Mouse (Mus musculus): Measurements from ENCODE around the gene Syt14. TPM values are rescaled to one million over a fixed set of nuclear protein-coding genes. Genes with fewer than 3 reads are reported as not detected.
A peak's percentile ranks its signal among the peaks of the same experiment; 100 is the strongest.

The Syt14 gene
- total and polyA plus RNA-seq, 3 experiments = 1.8 to 2.4 TPM; not detected in 1

DNA sequence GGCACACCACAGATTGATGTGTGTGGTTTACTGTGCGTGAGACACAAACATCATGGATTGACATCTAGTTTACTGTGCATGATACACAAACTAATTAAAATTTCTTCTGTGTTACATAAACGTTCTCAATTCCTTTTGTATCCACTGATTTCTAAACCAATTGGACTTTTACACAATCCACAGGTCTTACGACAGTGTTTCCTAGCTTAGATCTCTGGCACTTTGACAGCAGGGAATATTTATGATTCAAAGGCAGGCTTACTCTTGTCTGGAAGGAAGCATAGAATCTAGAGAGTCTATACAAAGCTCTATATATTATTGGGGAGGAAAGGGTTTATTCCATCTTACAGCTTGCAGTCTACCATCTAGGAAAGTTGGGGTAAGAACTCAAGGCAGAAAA lies 171.1 kb downstream of the Syt14 start:
- no peaks in the 10 kb centered on the region for H3K9me3 ChIP-seq (replicated peaks; ENCODE audit: insufficient read depth, low read length)
- TF ChIP-seq MXI1 (IDR thresholded peaks at IDR 0.05; ENCODE audit: low read depth, low read length) = no peak
- no peak for TF ChIP-seq JUND (IDR thresholded peaks at IDR 0.05; ENCODE audit: low read depth, low read length)
- TF ChIP-seq POLR2AphosphoS2 (IDR thresholded peaks at IDR 0.05; ENCODE audit: low read length) = no peak
- no peak for TF ChIP-seq TCF12 (IDR thresholded peaks at IDR 0.05; ENCODE audit: low read depth, low read length)
- no peak for TF ChIP-seq TAL1 (IDR thresholded peaks at IDR 0.05; ENCODE audit: low read length)
- no peak for TF ChIP-seq GATA1 (IDR thresholded peaks at IDR 0.05; ENCODE audit: low read depth, low read length)
- no peak for TF ChIP-seq KAT2A (conservative IDR thresholded peaks at IDR 0.05; ENCODE audit: low read depth, low read length)
- no peak for TF ChIP-seq POLR2A (IDR thresholded peaks at IDR 0.05; ENCODE audit: control insufficient read depth in 1 of 2, insufficient read depth in 1 of 2, low read depth in 1 of 2, low read length in 2 of 2, poor library complexity in 1 of 2)
- no peak for TF ChIP-seq CHD1 (IDR thresholded peaks at IDR 0.05; ENCODE audit: low read depth, low read length)
- no peak for TF ChIP-seq MYB (IDR thresholded peaks at IDR 0.05; ENCODE audit: low read depth, low read length)
- TF ChIP-seq GABPA (IDR thresholded peaks at IDR 0.05; ENCODE audit: low read depth, low read length) = no peak
- TF ChIP-seq ZMIZ1 (IDR thresholded peaks at IDR 0.05; ENCODE audit: low read depth, low read length) = no peak
- H3K36me3 ChIP-seq (ENCODE audit: control insufficient read depth in 1 of 2, insufficient read depth in 2 of 2, low read length in 2 of 2) = no peaks in the 10 kb centered on the region
- H3K4me3 ChIP-seq (ENCODE audit: control insufficient read depth in 1 of 2, insufficient read depth in 1 of 2, low read depth in 2 of 2, low read length in 2 of 2) = no peak overlapping the region
- no peak overlapping the region for H3K9ac ChIP-seq (ENCODE audit: control insufficient read depth, low read depth, low read length, poor library complexity, severe bottlenecking)
- no peaks in the 10 kb centered on the region; a peak in 1 of 4 replicates for H3K4me1 ChIP-seq (ENCODE audit: control insufficient read depth in 1 of 2, insufficient read depth in 2 of 2, low read length in 2 of 2)
- no peaks in the 10 kb centered on the region for H3K79me2 ChIP-seq (ENCODE audit: control insufficient read depth, insufficient read depth, low read length, poor library complexity)
- no peak overlapping the region for H3K27ac ChIP-seq (ENCODE audit: control insufficient read depth, low read depth, low read length)
- no peaks in the 10 kb centered on the region; a peak in 3 of 4 replicates for H3K27me3 ChIP-seq (ENCODE audit: control insufficient read depth in 1 of 2, insufficient read depth in 2 of 2, low read length in 2 of 2)
- DNase-seq (ENCODE audit: low read depth, low spot score) = no peak

DNA sequence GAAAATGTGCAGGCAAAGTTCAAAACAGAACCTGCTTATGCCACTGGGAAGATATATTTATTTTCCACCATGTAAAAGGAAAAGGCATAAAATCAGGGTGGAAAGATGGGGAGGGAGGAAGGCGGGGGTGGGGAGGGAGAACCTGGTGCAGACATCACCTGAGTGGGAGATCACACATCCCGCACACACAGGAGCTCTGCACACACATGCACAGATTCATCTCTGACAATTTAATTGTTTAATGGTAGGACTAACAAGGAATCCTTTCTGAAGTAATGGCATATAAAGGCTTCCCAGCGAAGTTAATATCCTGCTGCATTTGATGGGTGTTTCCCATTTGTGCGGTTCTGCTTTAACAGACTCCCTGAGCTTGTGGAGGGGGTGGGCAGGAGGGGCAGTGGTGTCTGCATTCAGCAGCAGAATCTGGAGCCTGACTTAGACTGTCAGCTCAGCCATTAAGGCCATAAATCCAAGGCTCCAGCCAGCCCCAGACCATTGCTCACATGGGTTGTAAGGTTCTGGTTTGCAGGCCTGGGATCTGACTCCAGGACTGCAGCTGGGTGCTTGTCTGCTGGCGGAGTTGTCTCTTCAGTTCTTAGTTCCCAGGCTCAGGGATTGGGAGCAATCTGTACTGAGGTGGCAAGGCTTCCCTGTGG lies 174.1 kb downstream of the Syt14 start:
- H3K27ac ChIP-seq (ENCODE audit: control insufficient read depth, low read depth, low read length) = no peak overlapping the region

DNA sequence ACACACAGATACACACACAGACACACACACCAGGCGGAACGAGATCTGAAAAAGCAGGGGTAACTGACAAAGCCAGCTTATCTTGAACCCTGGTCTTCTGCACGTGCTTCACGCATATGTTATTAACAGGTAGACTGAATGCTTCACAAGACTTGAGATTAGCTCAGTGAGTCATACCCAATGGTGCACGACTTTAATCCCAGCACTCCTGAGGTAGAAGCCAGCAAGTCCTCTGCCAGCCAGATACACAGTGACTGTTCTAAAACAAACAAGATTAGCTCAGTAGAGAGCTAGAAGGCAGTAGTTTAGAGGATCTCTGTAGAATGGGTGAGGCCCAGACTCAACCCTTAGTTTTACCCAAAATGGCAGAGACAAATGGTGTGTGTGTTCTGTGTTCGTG lies 175.3 kb downstream of the Syt14 start:
- H3K36me3 ChIP-seq (ENCODE audit: control insufficient read depth in 1 of 2, insufficient read depth in 2 of 2, low read length in 2 of 2) = no peaks in the 10 kb centered on the region
- peak; percentile 47; the same call in 1 of the 2 replicates for TF ChIP-seq BHLHE40 (IDR thresholded peaks at IDR 0.05; ENCODE audit: borderline replicate concordance, low read depth, low read length)
- TF ChIP-seq CHD2 (IDR thresholded peaks at IDR 0.05; ENCODE audit: low read length) = no peak
- H3K27me3 ChIP-seq (ENCODE audit: control insufficient read depth in 1 of 2, insufficient read depth in 2 of 2, low read length in 2 of 2) = no peaks in the 10 kb centered on the region; a peak in 2 of 4 replicates
- H3K4me3 ChIP-seq (ENCODE audit: control insufficient read depth in 1 of 2, insufficient read depth in 1 of 2, low read depth in 2 of 2, low read length in 2 of 2) = no peak overlapping the region
- no peak overlapping the region for H3K9ac ChIP-seq (ENCODE audit: control insufficient read depth, low read depth, low read length, poor library complexity, severe bottlenecking)
- H3K9me3 ChIP-seq (replicated peaks; ENCODE audit: insufficient read depth, low read length) = no peaks in the 10 kb centered on the region
- H3K79me2 ChIP-seq (ENCODE audit: control insufficient read depth, insufficient read depth, low read length, poor library complexity) = no peaks in the 10 kb centered on the region
- peak; percentile 27 for DNase-seq (ENCODE audit: low read depth, low spot score)
- H3K27ac ChIP-seq (ENCODE audit: control insufficient read depth, low read depth, low read length) = no peak overlapping the region
- no peaks in the 10 kb centered on the region; a peak in 1 of 4 replicates for H3K4me1 ChIP-seq (ENCODE audit: control insufficient read depth in 1 of 2, insufficient read depth in 2 of 2, low read length in 2 of 2)

More for the DNA sequence above, 174.1 kb downstream of the Syt14 start:
- no peaks in the 10 kb centered on the region for H3K79me2 ChIP-seq (ENCODE audit: control insufficient read depth, insufficient read depth, low read length, poor library complexity)
- DNase-seq (ENCODE audit: low read depth, low spot score) = no peak
- no peaks in the 10 kb centered on the region for H3K36me3 ChIP-seq (ENCODE audit: control insufficient read depth in 1 of 2, insufficient read depth in 2 of 2, low read length in 2 of 2)
- no peaks in the 10 kb centered on the region; a peak in 1 of 4 replicates for H3K27me3 ChIP-seq (ENCODE audit: control insufficient read depth in 1 of 2, insufficient read depth in 2 of 2, low read length in 2 of 2)
- no peak overlapping the region for H3K4me3 ChIP-seq (ENCODE audit: control insufficient read depth in 1 of 2, insufficient read depth in 1 of 2, low read depth in 2 of 2, low read length in 2 of 2)
- no peaks in the 10 kb centered on the region; a peak in 1 of 4 replicates for H3K4me1 ChIP-seq (ENCODE audit: control insufficient read depth in 1 of 2, insufficient read depth in 2 of 2, low read length in 2 of 2)
- TF ChIP-seq MYC (IDR thresholded peaks at IDR 0.05; ENCODE audit: low read depth, low read length) = no peak
- no peaks in the 10 kb centered on the region for H3K9me3 ChIP-seq (replicated peaks; ENCODE audit: insufficient read depth, low read length)
- no peak overlapping the region for H3K9ac ChIP-seq (ENCODE audit: control insufficient read depth, low read depth, low read length, poor library complexity, severe bottlenecking)
